In the genomic region with DNA sequence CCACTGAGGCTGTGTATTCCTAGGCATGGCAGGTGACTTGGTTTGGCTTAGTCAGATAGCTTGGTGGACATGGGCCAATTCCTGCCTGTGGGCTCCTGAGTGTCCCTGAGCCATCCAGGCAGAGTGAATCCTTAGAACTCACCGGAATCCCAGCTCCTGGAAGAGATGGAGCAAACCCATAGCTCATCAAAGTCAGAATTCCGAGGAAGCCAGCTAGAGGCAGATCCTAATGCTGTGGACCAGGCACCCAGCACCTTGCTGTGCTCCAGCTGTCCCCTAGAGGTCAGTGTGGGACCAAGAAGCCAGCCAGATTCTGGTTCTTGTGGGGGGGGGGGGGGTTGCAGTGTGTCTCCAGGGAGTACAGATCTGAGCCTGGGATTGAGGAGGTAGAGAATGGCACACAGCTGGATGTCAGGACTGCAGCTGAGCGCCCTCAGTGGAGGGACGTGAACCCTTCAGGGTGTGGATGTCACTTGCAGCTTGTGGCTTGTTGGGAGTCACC, we compare ENCODE assay signal across 9 mouse cellular contexts. TPM values are rescaled to one million over a fixed set of nuclear protein-coding genes. Genes with fewer than 3 reads are reported as not detected.
DNase-seq lines count a peak whose midpoint lies in the region; ATAC-seq lines count a peak whose summit lies in the region.
"Had no signal": no experiment of that assay in that cellular context is flagged by ENCODE, and none has a peak within 500 bp of the region (broad histone marks: within the 10 kb centered on the region; RNA-seq: fewer than 3 reads in every experiment).

No protein-coding gene starts in this region.

- DNase-seq in heart, adult 18-20 months: peak; percentile 55 to 79
- no peak for DNase-seq in heart, postnatal 25 days (ENCODE audit: low spot score)
- peak; percentile 81 for DNase-seq in adrenal gland, postnatal 10 days
- DNase-seq in embryonic facial prominence, embryonic 10.5 days (ENCODE audit: low spot score): peak; percentile 71
- peak; percentile 82 for DNase-seq in heart, postnatal 4 days
- peak; percentile 52 to 71 for DNase-seq in layer of hippocampus, postnatal 25 days (ENCODE audit: extremely low spot score in 1 of 2, low spot score in 1 of 2)
- peak; percentile 32 to 63 for DNase-seq in spleen, adult 18-20 months

- H3K9me3 ChIP-seq in embryonic facial prominence, embryonic 10.5 days: no peaks in the 10 kb centered on the region
- H3K9me3 ChIP-seq: limb, embryonic 15.5 days had no signal

- H3K27ac ChIP-seq in embryonic facial prominence, embryonic 10.5 days (replicated peaks): no peak overlapping the region
- H3K27ac ChIP-seq: limb, embryonic 15.5 days had no signal

- H3K4me3 ChIP-seq in embryonic facial prominence, embryonic 10.5 days: no peak overlapping the region
- H3K4me3 ChIP-seq: limb, embryonic 15.5 days had no signal

- peaks cover 5% of the 10 kb centered on the region; the same call in 1 of the 2 replicates for H3K36me3 ChIP-seq in embryonic facial prominence, embryonic 10.5 days (replicated peaks)
- H3K36me3 ChIP-seq: limb, embryonic 15.5 days had no signal

- ATAC-seq in megakaryocyte-erythroid progenitor cell, adult 5-6 weeks (replicated peaks; ENCODE audit: low FRiP score, low TSS enrichment, poor library complexity, severe bottlenecking): peak; percentile 53

- peaks cover 20% of the 10 kb centered on the region for H3K4me1 ChIP-seq in embryonic facial prominence, embryonic 10.5 days

- H3K27me3 ChIP-seq in embryonic facial prominence, embryonic 10.5 days (replicated peaks; ENCODE audit: low read depth, poor library complexity, severe bottlenecking): no peaks in the 10 kb centered on the region
- H3K27me3 ChIP-seq: limb, embryonic 15.5 days had no signal

- intact Hi-C loops in heart, postnatal 25 days (cut with DNase I): loop anchor here (1.0 to 2.0 kb wide), 2 partner anchors 61 to 296 kb away; no protein-coding TSS in a partner anchor

- WGBS in embryonic facial prominence, embryonic 10.5 days: 28% methylated on average over 4 of the region's 4 CpGs

RNA-seq across cellular contexts. Expression of a gene that starts 33.8 kb away (rescaled TPM):
- under 1 TPM; 0.15 to 0.36 TPM for total RNA-seq in heart, adult 18-20 months (2021)
- total RNA-seq in heart, postnatal 25 days (2021): under 1 TPM; 0.06 to 0.29 TPM
- 1 to 10 TPM; 5.1 to 5.9 TPM for total RNA-seq in adrenal gland, postnatal 10 days (2021)
- polyA plus RNA-seq in embryonic facial prominence, embryonic 10.5 days (2016; fragmentation: Nextera tagmentation; extraction: Ambion mirVana): 15.8 and 16.3 TPM in 2 replicates
- total RNA-seq in heart, postnatal 4 days (2021): under 1 TPM; 0.07 to 0.14 TPM
- total RNA-seq in layer of hippocampus, postnatal 25 days (2021): 100 to 1,000 TPM; 165 to 167 TPM
- 0.17 and 0.35 TPM in 2 replicates for total RNA-seq in megakaryocyte-erythroid progenitor cell, adult 5-6 weeks (2014; fragmentation: Nextera tagmentation)
- 0.65 and 1.1 TPM in 2 replicates for total RNA-seq in megakaryocyte-erythroid progenitor cell, adult 5-6 weeks (2017)

Comparison
In these comparisons a context has a peak if more than half of its experiments do, and no peak if none do; other contexts are left out.
1. RNA of a gene that starts 33.8 kb away (total RNA-seq): 165 to 167 TPM in layer of hippocampus, postnatal 25 days; 5.1 to 5.9 TPM in adrenal gland, postnatal 10 days, 0.17 to 1.1 TPM in megakaryocyte-erythroid progenitor cell, adult 5-6 weeks, 0.15 to 0.36 TPM in heart, adult 18-20 months, 0.06 to 0.29 TPM in heart, postnatal 25 days and 0.07 to 0.14 TPM in heart, postnatal 4 days; every median in the first group is over 10 times any median in the second.